Mouse (Mus musculus): ENCODE data around the gene Lclat1. TPM values are rescaled to one million over a fixed set of nuclear protein-coding genes. Genes with fewer than 3 reads are reported as not detected.

The Lclat1 gene
- polyA plus RNA-seq, 1 experiment from 2014 or later, result 11.4 TPM

DNA sequence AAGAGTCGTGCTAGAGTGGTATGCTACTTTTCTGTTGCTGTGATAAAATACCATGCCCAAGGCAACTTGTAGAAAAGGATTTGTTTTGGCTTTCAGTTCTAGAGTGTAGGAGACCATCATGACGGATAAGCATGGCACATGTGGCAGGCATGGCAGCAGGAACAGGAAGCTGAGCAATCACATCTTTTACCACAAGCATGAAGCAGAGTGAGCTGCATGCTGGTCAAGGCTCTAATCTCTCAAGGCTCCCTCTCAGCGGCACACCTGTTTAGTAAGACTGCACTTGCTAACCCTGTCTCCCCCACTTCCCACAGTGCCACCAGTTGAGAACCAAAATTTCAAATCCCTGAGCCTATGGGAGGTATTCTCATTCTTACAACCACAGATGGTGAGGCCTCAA lies 119.6 kb downstream of the Lclat1 start:
- Histone ChIP-seq H3K9ac (ENCODE audit: low read depth, low read length) (no peak overlapping the region), H3K27me3 (replicated peaks; ENCODE audit: control insufficient read depth, insufficient read depth, low read length) (no peaks in the 10 kb centered on the region), H3K4me3 (ENCODE audit: low read depth, low read length) (no peak overlapping the region), H3K36me3 (ENCODE audit: control insufficient read depth, insufficient read depth, low read length) (no peaks in the 10 kb centered on the region), H3K27ac (ENCODE audit: low read depth, low read length) (no peak overlapping the region), H3K4me1 (replicated peaks; ENCODE audit: control insufficient read depth, insufficient read depth, low read length) (peaks cover 32% of the 10 kb centered on the region), H3K4me2 (no peak overlapping the region), H3K9me3 (ENCODE audit: control insufficient read depth, low read length) (no peaks in the 10 kb centered on the region)
- 68% methylated on average over 3 of the region's 3 CpGs for WGBS
- ATAC-seq (replicated peaks; ENCODE audit: low FRiP score), result no peak
- DNase-seq (ENCODE audit: low spot score), result no peak

DNA sequence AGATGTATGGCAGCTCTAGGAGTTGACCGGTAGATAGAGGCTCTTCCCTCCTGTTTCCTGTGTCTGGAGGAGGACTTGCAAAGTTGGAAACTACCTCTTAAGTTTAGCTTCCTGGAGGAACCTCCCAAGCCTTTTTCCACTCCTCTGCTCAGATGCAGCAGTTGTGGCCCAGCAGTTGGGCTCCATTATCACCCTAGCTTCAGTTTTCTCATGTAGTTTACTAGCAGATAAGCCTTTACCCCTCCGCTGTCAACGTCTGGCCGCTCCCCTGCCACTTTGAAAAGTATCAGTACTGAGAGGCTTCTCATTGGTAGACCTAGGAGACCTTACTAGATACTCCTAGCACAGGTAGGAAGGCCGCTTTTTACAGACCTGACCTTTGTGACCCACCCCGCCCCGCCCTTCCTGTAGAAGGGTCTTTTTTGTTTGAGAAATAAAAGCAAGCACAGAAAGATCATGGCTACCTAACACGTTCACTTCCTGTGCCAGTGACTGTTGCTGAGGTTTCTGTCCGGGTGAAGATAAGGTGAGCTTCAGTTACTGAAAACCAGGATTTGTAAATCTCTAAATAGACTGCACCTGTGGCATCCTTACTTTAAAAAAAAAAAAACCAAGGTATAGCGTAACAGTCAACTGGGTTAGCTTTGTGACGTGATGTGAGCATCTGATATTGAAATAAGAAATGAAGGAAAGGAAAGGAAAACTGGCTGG lies 121.8 kb downstream of the Lclat1 start:
- H3K4me3 ChIP-seq (ENCODE audit: low read depth, low read length), result no peak overlapping the region
- peaks cover 32% of the 10 kb centered on the region for H3K4me1 ChIP-seq (replicated peaks; ENCODE audit: control insufficient read depth, insufficient read depth, low read length)
- H3K4me2 ChIP-seq, result peak overlapping the region; percentile 9; the same call in 1 of the 2 replicates
- 59% methylated on average over 11 of the region's 11 CpGs for WGBS
- H3K27ac ChIP-seq (ENCODE audit: low read depth, low read length), result peak overlapping the region; percentile 3; the same call in 1 of the 2 replicates
- DNase-seq (ENCODE audit: low spot score) (no peak), ATAC-seq (replicated peaks; ENCODE audit: low FRiP score) (peak; percentile 48; the same call in 1 of the 2 replicates)
- H3K27me3 ChIP-seq (replicated peaks; ENCODE audit: control insufficient read depth, insufficient read depth, low read length), result no peaks in the 10 kb centered on the region
- H3K9ac ChIP-seq (ENCODE audit: low read depth, low read length), result no peak overlapping the region
- H3K9me3 ChIP-seq (ENCODE audit: control insufficient read depth, low read length), result no peaks in the 10 kb centered on the region
- H3K36me3 ChIP-seq (ENCODE audit: control insufficient read depth, insufficient read depth, low read length), result no peaks in the 10 kb centered on the region

DNA sequence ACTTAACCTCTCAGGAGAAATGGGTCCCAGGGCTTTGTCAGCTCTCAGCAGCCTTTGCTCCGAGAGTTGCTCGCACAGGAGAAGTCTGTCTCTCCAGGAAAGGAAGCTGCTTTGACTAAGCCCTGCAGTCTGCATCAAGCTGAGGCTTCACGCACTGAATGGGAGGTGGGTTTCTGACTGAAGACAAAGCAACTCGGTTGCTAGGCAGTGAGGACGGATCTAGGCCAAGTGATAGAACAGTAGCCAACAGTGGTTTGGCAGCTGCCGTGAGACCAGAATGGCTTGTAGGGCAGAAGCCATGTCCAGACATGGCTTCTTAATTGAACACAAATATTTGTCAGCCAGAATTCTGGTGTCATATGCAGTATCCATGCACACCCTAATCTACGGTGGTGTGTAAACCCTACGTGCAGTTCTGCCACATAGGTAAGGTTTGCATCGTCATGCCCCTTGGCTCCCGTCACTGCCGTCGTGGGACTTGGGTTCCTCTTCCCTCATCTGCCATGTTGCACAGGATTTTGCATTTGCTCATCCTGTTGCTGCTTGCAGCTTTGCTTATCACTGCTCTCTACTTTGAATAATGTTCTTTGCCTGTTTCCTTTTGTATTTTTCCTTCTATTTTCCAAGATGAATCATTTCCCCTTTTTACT lies 122.7 kb downstream of the Lclat1 start:
- no peaks in the 10 kb centered on the region for H3K9me3 ChIP-seq (ENCODE audit: control insufficient read depth, low read length)
- H3K4me3 ChIP-seq (ENCODE audit: low read depth, low read length), result no peak overlapping the region
- no peak overlapping the region for H3K9ac ChIP-seq (ENCODE audit: low read depth, low read length)
- no peak overlapping the region for H3K27ac ChIP-seq (ENCODE audit: low read depth, low read length)
- no peaks in the 10 kb centered on the region for H3K27me3 ChIP-seq (replicated peaks; ENCODE audit: control insufficient read depth, insufficient read depth, low read length)
- 87% methylated on average over 12 of the region's 12 CpGs for whole genome bisulfite sequencing
- DNase-seq (ENCODE audit: low spot score), result no peak
- no peak overlapping the region for H3K4me2 ChIP-seq
- ATAC-seq (replicated peaks; ENCODE audit: low FRiP score), result no peak
- H3K36me3 ChIP-seq (ENCODE audit: control insufficient read depth, insufficient read depth, low read length), result no peaks in the 10 kb centered on the region
- peaks cover 24% of the 10 kb centered on the region for H3K4me1 ChIP-seq (replicated peaks; ENCODE audit: control insufficient read depth, insufficient read depth, low read length)

GRCm38 (mm10) chr17:73231337-73231736 lies 123.6 kb downstream of the Lclat1 start:
- Histone ChIP-seq H3K36me3 (ENCODE audit: control insufficient read depth, insufficient read depth, low read length) (no peaks in the 10 kb centered on the region), H3K4me3 (ENCODE audit: low read depth, low read length) (no peak overlapping the region), H3K9ac (ENCODE audit: low read depth, low read length) (no peak overlapping the region), H3K27ac (ENCODE audit: low read depth, low read length) (no peak overlapping the region), H3K4me1 (replicated peaks; ENCODE audit: control insufficient read depth, insufficient read depth, low read length) (peaks cover 16% of the 10 kb centered on the region), H3K27me3 (replicated peaks; ENCODE audit: control insufficient read depth, insufficient read depth, low read length) (no peaks in the 10 kb centered on the region), H3K4me2 (no peak overlapping the region), H3K9me3 (ENCODE audit: control insufficient read depth, low read length) (no peaks in the 10 kb centered on the region)
- WGBS, result 47% methylated on average over 1 of the region's 1 CpGs
- DNase-seq (ENCODE audit: low spot score), result no peak
- no peak for ATAC-seq (replicated peaks; ENCODE audit: low FRiP score)

DNA sequence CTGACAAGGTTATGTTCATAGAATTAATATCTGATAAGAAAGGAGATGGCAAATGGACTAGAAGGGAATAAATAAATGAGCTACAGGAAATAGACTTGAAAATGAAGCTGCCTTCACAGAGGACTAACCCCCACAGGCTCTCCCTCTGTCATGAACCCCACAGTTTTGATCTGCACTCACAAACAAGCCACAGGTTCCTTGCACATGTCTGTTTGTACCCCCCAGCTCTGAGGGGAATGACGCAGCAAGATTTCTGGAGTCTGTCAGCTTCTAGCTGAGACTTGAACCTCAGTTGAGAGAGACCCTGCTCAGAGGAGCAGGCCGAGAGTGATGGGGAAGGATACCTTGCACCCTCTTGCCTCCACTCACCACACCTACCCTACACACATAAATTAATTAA lies 124.8 kb downstream of the Lclat1 start:
- WGBS, result 80% methylated on average over 2 of the region's 2 CpGs
- Histone ChIP-seq H3K27ac (ENCODE audit: low read depth, low read length) (no peak overlapping the region), H3K9ac (ENCODE audit: low read depth, low read length) (no peak overlapping the region), H3K9me3 (ENCODE audit: control insufficient read depth, low read length) (no peaks in the 10 kb centered on the region), H3K4me3 (ENCODE audit: low read depth, low read length) (no peak overlapping the region), H3K36me3 (ENCODE audit: control insufficient read depth, insufficient read depth, low read length) (no peaks in the 10 kb centered on the region), H3K4me2 (no peak overlapping the region), H3K4me1 (replicated peaks; ENCODE audit: control insufficient read depth, insufficient read depth, low read length) (peaks cover 13% of the 10 kb centered on the region; the same call in 1 of the 2 replicates), H3K27me3 (replicated peaks; ENCODE audit: control insufficient read depth, insufficient read depth, low read length) (no peaks in the 10 kb centered on the region)
- ATAC-seq (replicated peaks; ENCODE audit: low FRiP score), result no peak
- no peak for DNase-seq (ENCODE audit: low spot score)

DNA sequence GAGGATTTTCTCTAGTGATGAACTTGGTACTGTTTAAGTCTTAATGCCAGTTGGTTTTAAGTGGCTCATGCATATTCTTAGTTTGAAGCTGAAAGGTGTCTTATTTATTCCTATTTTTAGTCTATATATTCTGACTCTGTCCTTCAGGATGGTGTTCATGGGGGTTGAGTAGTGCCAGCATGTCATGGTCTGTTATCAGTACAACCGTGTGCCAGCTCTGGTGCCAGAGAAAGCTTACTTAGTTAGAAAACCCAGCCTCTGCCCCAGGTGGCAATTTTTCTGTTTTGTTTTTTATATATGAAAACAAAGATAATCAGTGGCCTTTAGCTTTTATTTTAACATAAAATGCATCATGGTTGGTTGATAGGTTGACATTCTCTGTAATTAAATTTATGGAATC lies 126.2 kb downstream of the Lclat1 start:
- Histone ChIP-seq H3K27ac (ENCODE audit: low read depth, low read length) (no peak overlapping the region), H3K27me3 (replicated peaks; ENCODE audit: control insufficient read depth, insufficient read depth, low read length) (no peaks in the 10 kb centered on the region), H3K36me3 (ENCODE audit: control insufficient read depth, insufficient read depth, low read length) (no peaks in the 10 kb centered on the region), H3K4me1 (replicated peaks; ENCODE audit: control insufficient read depth, insufficient read depth, low read length) (peaks cover 12% of the 10 kb centered on the region; the same call in 1 of the 2 replicates), H3K9ac (ENCODE audit: low read depth, low read length) (no peak overlapping the region), H3K4me3 (ENCODE audit: low read depth, low read length) (no peak overlapping the region), H3K4me2 (no peak overlapping the region), H3K9me3 (ENCODE audit: control insufficient read depth, low read length) (no peaks in the 10 kb centered on the region)
- DNase-seq (ENCODE audit: low spot score) (no peak), ATAC-seq (replicated peaks; ENCODE audit: low FRiP score) (no peak)
- WGBS, result 78% methylated on average over 1 of the region's 1 CpGs

DNA sequence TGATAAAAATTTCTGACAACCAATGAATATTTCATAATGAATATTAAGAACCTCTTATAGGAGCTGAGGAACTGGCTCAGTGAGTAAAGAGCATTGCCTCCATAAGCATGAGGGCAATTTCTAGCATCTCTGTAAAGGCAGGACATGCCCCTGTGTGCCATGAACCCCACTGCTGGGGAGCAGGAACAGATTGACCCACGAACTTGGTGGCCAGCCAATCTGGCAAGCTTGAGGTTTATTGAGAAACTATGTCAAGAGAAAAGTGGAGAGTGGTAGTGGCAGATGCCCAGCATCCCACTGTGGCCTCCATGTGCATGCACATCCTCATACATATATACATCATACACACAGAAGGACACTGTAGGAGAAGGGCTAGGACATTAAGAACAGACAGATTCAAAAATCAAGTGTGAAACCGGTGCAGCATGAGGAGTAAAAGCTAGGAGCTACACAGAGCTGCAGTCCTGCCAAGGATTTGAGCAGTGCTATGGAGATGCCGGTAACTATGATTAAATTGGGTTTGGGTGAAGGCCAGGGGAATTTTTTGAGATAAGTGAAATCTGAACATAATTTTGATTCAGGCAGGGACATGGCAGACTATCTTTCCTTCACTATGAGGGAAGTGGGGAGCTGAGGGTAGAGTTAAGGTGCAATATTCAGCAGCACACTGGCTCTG lies 129.5 kb downstream of the Lclat1 start:
- no peak overlapping the region for H3K9ac ChIP-seq (ENCODE audit: low read depth, low read length)
- H3K36me3 ChIP-seq (ENCODE audit: control insufficient read depth, insufficient read depth, low read length), result no peaks in the 10 kb centered on the region
- no peaks in the 10 kb centered on the region for H3K9me3 ChIP-seq (ENCODE audit: control insufficient read depth, low read length)
- H3K4me2 ChIP-seq, result no peak overlapping the region
- H3K4me3 ChIP-seq (ENCODE audit: low read depth, low read length), result no peak overlapping the region
- no peak overlapping the region for H3K27ac ChIP-seq (ENCODE audit: low read depth, low read length)
- H3K27me3 ChIP-seq (replicated peaks; ENCODE audit: control insufficient read depth, insufficient read depth, low read length), result no peaks in the 10 kb centered on the region
- 79% methylated on average over 3 of the region's 3 CpGs for WGBS
- ATAC-seq (replicated peaks; ENCODE audit: low FRiP score) (no peak), DNase-seq (ENCODE audit: low spot score) (no peak)
- no peaks in the 10 kb centered on the region for H3K4me1 ChIP-seq (replicated peaks; ENCODE audit: control insufficient read depth, insufficient read depth, low read length)

- Histone ChIP-seq H3K36me3 (ENCODE audit: control insufficient read depth, insufficient read depth, low read length) (no peaks in the 10 kb centered on the region), H3K4me3 (ENCODE audit: low read depth, low read length) (no peak overlapping the region), H3K27ac (ENCODE audit: low read depth, low read length) (no peak overlapping the region), H3K4me2 (no peak overlapping the region), H3K9ac (ENCODE audit: low read depth, low read length) (no peak overlapping the region), H3K9me3 (ENCODE audit: control insufficient read depth, low read length) (no peaks in the 10 kb centered on the region), H3K4me1 (replicated peaks; ENCODE audit: control insufficient read depth, insufficient read depth, low read length) (no peaks in the 10 kb centered on the region), H3K27me3 (replicated peaks; ENCODE audit: control insufficient read depth, insufficient read depth, low read length) (no peaks in the 10 kb centered on the region)
- DNase-seq (ENCODE audit: low spot score) (no peak), ATAC-seq (replicated peaks; ENCODE audit: low FRiP score) (no peak)
- 92% methylated on average over 5 of the region's 5 CpGs for WGBS
Observed at GRCm38 (mm10) chr17:73238501-73238900, 130.7 kb downstream of the Lclat1 start.
